Mouse (Mus musculus): ENCODE data around the gene Gm960.
"Not testable (repeated sequence)": the region's sequence is repeated elsewhere in the genome, so short reads cannot be mapped to it uniquely, and the experiment has no call there.

Gm960 gene

DNA sequence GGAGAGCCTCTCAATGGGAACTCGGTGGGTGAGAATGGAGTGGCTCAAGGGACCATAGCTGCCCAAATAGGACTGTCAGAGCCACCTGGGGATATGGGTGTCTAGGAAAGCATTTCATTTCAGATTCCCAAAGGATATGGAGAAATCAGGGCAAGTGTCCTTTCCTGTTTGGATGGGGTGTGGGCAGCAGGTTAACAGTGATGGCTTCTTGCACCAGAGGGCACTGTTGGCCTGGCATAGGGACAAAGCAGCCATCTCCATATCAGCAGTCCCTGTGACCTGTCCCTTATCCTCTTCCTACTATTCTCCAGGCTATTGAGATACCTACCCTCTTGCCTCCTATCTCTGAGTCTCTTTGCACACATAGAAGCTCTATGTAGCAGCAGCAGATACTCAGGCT lies 109.4 kb downstream of the Gm960 start:
- no peak for DNase-seq (ENCODE audit: low read depth, low spot score)

GRCm38 (mm10) chr19:4588430-4588829 lies 110.0 kb downstream of the Gm960 start:
- DNase-seq (ENCODE audit: low read depth, low spot score): no peak

DNA sequence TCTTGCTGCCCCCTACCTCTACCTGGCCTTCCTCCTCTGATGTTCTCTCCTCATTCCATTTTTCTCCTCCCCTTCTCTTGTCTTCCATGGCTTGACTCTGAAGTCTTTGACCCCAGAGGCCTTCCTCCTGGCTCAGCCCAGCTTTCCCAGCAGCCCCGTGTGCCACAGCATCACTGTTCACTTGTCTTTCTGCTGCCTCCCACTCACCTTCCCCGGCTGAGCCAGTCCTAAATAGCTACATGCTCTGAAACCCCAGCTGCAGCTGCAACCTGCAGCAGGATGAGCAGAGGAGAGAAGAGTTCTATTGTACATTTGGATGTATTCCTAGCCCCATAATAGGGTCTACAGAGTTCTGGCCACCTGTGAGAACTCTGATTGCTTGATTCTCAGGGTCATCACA lies 111.0 kb downstream of the Gm960 start:
- DNase-seq (ENCODE audit: low read depth, low spot score): no peak

- not testable (repeated sequence) for DNase-seq (ENCODE audit: low read depth, low spot score)
Observed at GRCm38 (mm10) chr19:4586783-4587182, 111.7 kb downstream of the Gm960 start.

DNA sequence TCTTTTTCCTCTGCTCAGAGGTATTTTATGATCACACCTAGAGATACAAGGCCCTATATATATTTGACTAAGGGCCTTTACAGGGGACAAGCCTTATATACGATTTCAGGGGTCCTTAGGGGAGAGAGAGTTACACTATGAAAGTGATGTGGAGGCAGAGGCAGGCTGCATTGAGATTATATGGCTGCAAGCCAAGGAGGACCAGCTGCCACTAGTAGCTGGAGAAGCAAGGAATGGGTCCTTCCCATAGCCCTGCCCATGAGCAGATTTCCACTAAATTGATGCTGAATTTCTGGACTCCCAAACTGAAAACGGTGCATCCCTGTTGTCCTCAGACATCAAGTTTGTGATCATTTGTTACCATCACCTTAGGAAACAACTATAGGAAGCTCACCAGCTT lies 114.6 kb downstream of the Gm960 start:
- no peak for DNase-seq (ENCODE audit: low read depth, low spot score)

GRCm38 (mm10) chr19:4579296-4579695 lies 119.2 kb downstream of the Gm960 start:
- no peak for DNase-seq (ENCODE audit: low read depth, low spot score)

DNA sequence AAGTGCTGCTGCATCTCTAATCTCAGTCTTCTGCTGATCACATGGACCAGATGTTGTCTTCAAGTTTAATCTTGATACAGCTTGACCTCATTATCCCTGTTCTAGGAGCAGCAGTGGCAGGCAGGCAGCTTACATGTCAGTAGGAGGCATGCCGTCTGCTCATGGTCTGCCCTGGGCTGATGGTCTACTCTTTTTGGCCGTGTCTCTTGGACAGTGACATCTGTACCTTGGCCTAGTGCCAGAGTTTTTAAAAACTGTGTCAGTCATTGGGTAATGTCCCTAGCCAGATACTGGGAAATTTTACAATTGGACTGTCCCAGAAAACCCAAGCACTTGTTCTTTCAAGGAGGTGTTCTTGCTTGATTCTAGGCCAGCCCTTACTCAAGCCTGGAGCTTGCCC lies 119.7 kb downstream of the Gm960 start:
- peak; percentile 77 for DNase-seq (ENCODE audit: low read depth, low spot score)
